21 mouse cellular contexts compared by ENCODE assay signal in genomic region chr10:65058086-65058485, GRCm38 (mm10).
DNase-seq lines count a peak whose midpoint lies in the region; ATAC-seq and TF ChIP-seq lines count a peak whose summit lies in the region.
"Had no signal": no experiment of that assay in that cellular context is flagged by ENCODE, and none has a peak within 500 bp of the region (broad histone marks: within the 10 kb centered on the region; RNA-seq: fewer than 3 reads in every experiment).

No protein-coding gene starts in this region.

- no peaks in the 10 kb centered on the region for H3K4me1 ChIP-seq in forebrain, embryonic 14.5 days (ENCODE audit: control insufficient read depth, insufficient read depth, low read length)
- no peaks in the 10 kb centered on the region for H3K4me1 ChIP-seq in forebrain, postnatal 0 days (ENCODE audit: insufficient read depth)
- H3K4me1 ChIP-seq in liver, adult 2 months (ENCODE audit: control insufficient read depth, insufficient read depth, low read length) = peaks cover 2% of the 10 kb centered on the region; the same call in 1 of the 2 replicates
- no peaks in the 10 kb centered on the region for H3K4me1 ChIP-seq in liver, embryonic 14.5 days (replicated peaks; ENCODE audit: control insufficient read depth in 2 of 2, insufficient read depth in 2 of 2, low read length in 1 of 2)
- H3K4me1 ChIP-seq in heart, embryonic 12.5 days (replicated peaks) = no peaks in the 10 kb centered on the region
- H3K4me1 ChIP-seq: forebrain, embryonic 13.5 days; hindbrain, embryonic 10.5 days; limb, embryonic 10.5 days; lung, embryonic 15.5 days; midbrain, embryonic 12.5 days; neural tube, embryonic 15.5 days had no signal

- ATAC-seq in forebrain, embryonic 14.5 days = no peak
- no peak for ATAC-seq in forebrain, postnatal 0 days
- ATAC-seq in liver, embryonic 14.5 days (ENCODE audit: insufficient read depth) = peak; percentile 58; the same call in 1 of the 2 replicates
- ATAC-seq in monocyte, adult 5-6 weeks (replicated peaks; ENCODE audit: insufficient number of reproducible peaks, low FRiP score, low TSS enrichment, poor library complexity, severe bottlenecking) = no peak
- no peak for ATAC-seq in heart, embryonic 12.5 days (ENCODE audit: insufficient number of reproducible peaks, low FRiP score)
- ATAC-seq: CD4-positive, CD25-positive, alpha-beta regulatory T cell, adult 4 months; forebrain, embryonic 13.5 days; hindbrain, postnatal 0 days had no signal

- no peaks in the 10 kb centered on the region for H3K36me3 ChIP-seq in forebrain, embryonic 14.5 days (ENCODE audit: control insufficient read depth, insufficient read depth, low read length)
- no peaks in the 10 kb centered on the region for H3K36me3 ChIP-seq in forebrain, postnatal 0 days (ENCODE audit: insufficient read depth)
- H3K36me3 ChIP-seq in liver, adult 2 months (ENCODE audit: control insufficient read depth, insufficient read depth, low read length) = no peaks in the 10 kb centered on the region
- no peaks in the 10 kb centered on the region for H3K36me3 ChIP-seq in liver, embryonic 14.5 days (replicated peaks; ENCODE audit: control insufficient read depth, insufficient read depth, low read depth)
- no peaks in the 10 kb centered on the region for H3K36me3 ChIP-seq in heart, embryonic 12.5 days
- H3K36me3 ChIP-seq: G1E; hindbrain, embryonic 10.5 days; limb, embryonic 10.5 days; lung, embryonic 15.5 days; midbrain, embryonic 12.5 days; neural tube, embryonic 15.5 days had no signal

- H3K79me2 ChIP-seq in liver, adult 2 months (ENCODE audit: control insufficient read depth, insufficient read depth, low read length) = no peaks in the 10 kb centered on the region

- H3K27me3 ChIP-seq in forebrain, embryonic 14.5 days (replicated peaks; ENCODE audit: control insufficient read depth, insufficient read depth, low read length) = no peaks in the 10 kb centered on the region
- H3K27me3 ChIP-seq in forebrain, postnatal 0 days (ENCODE audit: insufficient read depth, low read length) = no peaks in the 10 kb centered on the region
- H3K27me3 ChIP-seq in liver, adult 2 months (ENCODE audit: control insufficient read depth, insufficient read depth, low read length) = no peaks in the 10 kb centered on the region
- no peaks in the 10 kb centered on the region for H3K27me3 ChIP-seq in liver, embryonic 14.5 days (ENCODE audit: control insufficient read depth, insufficient read depth, low read length)
- H3K27me3 ChIP-seq in heart, embryonic 12.5 days (replicated peaks) = no peaks in the 10 kb centered on the region
- H3K27me3 ChIP-seq: forebrain, embryonic 13.5 days; lung, embryonic 15.5 days; midbrain, embryonic 12.5 days; neural tube, embryonic 15.5 days had no signal

- no peak overlapping the region for H3K27ac ChIP-seq in forebrain, embryonic 14.5 days (ENCODE audit: low read depth, low read length)
- no peak overlapping the region for H3K27ac ChIP-seq in forebrain, postnatal 0 days (ENCODE audit: low read depth, low read length)
- no peak overlapping the region for H3K27ac ChIP-seq in liver, adult 2 months (replicated peaks; ENCODE audit: insufficient read depth, low read depth, low read length)
- no peak overlapping the region for H3K27ac ChIP-seq in liver, embryonic 14.5 days
- no peak overlapping the region for H3K27ac ChIP-seq in heart, embryonic 12.5 days (ENCODE audit: poor library complexity, severe bottlenecking)
- H3K27ac ChIP-seq: forebrain, embryonic 13.5 days; hindbrain, embryonic 10.5 days; hindbrain, postnatal 0 days; limb, embryonic 10.5 days; lung, embryonic 15.5 days; midbrain, embryonic 12.5 days; neural tube, embryonic 15.5 days had no signal

- TF ChIP-seq POLR2A in liver, adult 2 months (IDR thresholded peaks at IDR 0.05; ENCODE audit: extremely low read depth, insufficient read depth, low read length) = no peak
- no peak for TF ChIP-seq POLR2A in brain, embryonic 14.5 days (IDR thresholded peaks at IDR 0.05; ENCODE audit: borderline replicate concordance, extremely low read depth, insufficient read depth, insufficient read length, poor library complexity, severe bottlenecking)

- H3K9ac ChIP-seq in forebrain, embryonic 14.5 days (ENCODE audit: low read length) = no peak overlapping the region
- H3K9ac ChIP-seq in forebrain, postnatal 0 days = no peak overlapping the region
- no peak overlapping the region for H3K9ac ChIP-seq in liver, adult 2 months (ENCODE audit: low read depth, low read length)
- no peak overlapping the region for H3K9ac ChIP-seq in liver, embryonic 14.5 days (replicated peaks)
- no peak overlapping the region for H3K9ac ChIP-seq in heart, embryonic 12.5 days
- H3K9ac ChIP-seq: forebrain, embryonic 13.5 days; lung, embryonic 15.5 days; midbrain, embryonic 12.5 days; neural tube, embryonic 15.5 days had no signal

- TF ChIP-seq CTCF in forebrain, postnatal 0 days (IDR thresholded peaks at IDR 0.05; ENCODE audit: low read depth) = no peak
- TF ChIP-seq CTCF in liver, adult 2 months (IDR thresholded peaks at IDR 0.05; ENCODE audit: low read depth, low read length) = no peak
- TF ChIP-seq CTCF in brain, embryonic 14.5 days (IDR thresholded peaks at IDR 0.05; ENCODE audit: borderline replicate concordance, extremely low read depth, insufficient read depth, insufficient read length) = no peak
- no peak for TF ChIP-seq CTCF in liver, embryonic 14.5 days (IDR thresholded peaks at IDR 0.05; ENCODE audit: low read depth)

- DNase-seq in forebrain, embryonic 14.5 days (ENCODE audit: low spot score) = peak; percentile 26
- no peak for DNase-seq in forebrain, postnatal 0 days
- peak; percentile 99 for DNase-seq in liver, adult 2 months (ENCODE audit: extremely low read depth, low read depth, low spot score)
- no peak for DNase-seq in liver
- DNase-seq in brain, embryonic 14.5 days (ENCODE audit: low read depth) = peak; percentile 34
- DNase-seq in liver, embryonic 14.5 days (ENCODE audit: low read depth in 3 of 3, low spot score in 3 of 3) = peak in 2 of 3 experiments; percentile 9 to 12
- DNase-seq: cerebellum, adult 9-10 months; right cerebral cortex, postnatal 14 days; spleen, adult 18-20 months had no signal

- no peaks in the 10 kb centered on the region for H3K9me3 ChIP-seq in forebrain, embryonic 14.5 days (replicated peaks; ENCODE audit: control insufficient read depth, low read length)
- H3K9me3 ChIP-seq in forebrain, postnatal 0 days (ENCODE audit: low read length) = no peaks in the 10 kb centered on the region
- H3K9me3 ChIP-seq in liver, embryonic 14.5 days (ENCODE audit: control insufficient read depth, low read length) = no peaks in the 10 kb centered on the region
- no peaks in the 10 kb centered on the region for H3K9me3 ChIP-seq in heart, embryonic 12.5 days (replicated peaks)
- H3K9me3 ChIP-seq: forebrain, embryonic 13.5 days; G1E; hindbrain, embryonic 10.5 days; limb, embryonic 10.5 days; lung, embryonic 15.5 days; midbrain, embryonic 12.5 days; neural tube, embryonic 15.5 days had no signal

- TF ChIP-seq EP300 in liver, embryonic 14.5 days (IDR thresholded peaks at IDR 0.05; ENCODE audit: low read depth) = no peak

- H3K4me3 ChIP-seq in forebrain, embryonic 14.5 days (ENCODE audit: low read depth, low read length) = no peak overlapping the region
- no peak overlapping the region for H3K4me3 ChIP-seq in forebrain, postnatal 0 days (ENCODE audit: low read depth, low read length)
- no peak overlapping the region for H3K4me3 ChIP-seq in liver, adult 2 months (ENCODE audit: insufficient read depth, low read depth, low read length)
- H3K4me3 ChIP-seq in liver, embryonic 14.5 days (ENCODE audit: insufficient read depth in 1 of 2, low read depth in 2 of 2, low read length in 2 of 2) = no peak overlapping the region
- no peak overlapping the region for H3K4me3 ChIP-seq in heart, embryonic 12.5 days
- H3K4me3 ChIP-seq: erythroblast, embryonic 14.5 days; forebrain, embryonic 13.5 days; hindbrain, embryonic 10.5 days; limb, embryonic 10.5 days; lung, embryonic 15.5 days; midbrain, embryonic 12.5 days; neural tube, embryonic 15.5 days had no signal

- no peak overlapping the region for H3K4me2 ChIP-seq in forebrain, embryonic 14.5 days (ENCODE audit: low read length)
- H3K4me2 ChIP-seq in forebrain, postnatal 0 days (ENCODE audit: low read depth) = no peak overlapping the region
- H3K4me2 ChIP-seq in liver, embryonic 14.5 days (ENCODE audit: low read depth) = no peak overlapping the region
- no peak overlapping the region for H3K4me2 ChIP-seq in heart, embryonic 12.5 days
- H3K4me2 ChIP-seq: forebrain, embryonic 13.5 days; lung, embryonic 15.5 days; midbrain, embryonic 12.5 days; neural tube, embryonic 15.5 days had no signal

Comparison
In these comparisons a context has a peak if more than half of its experiments do, and no peak if none do; other contexts are left out.
1. DNase-seq: peak in forebrain, embryonic 14.5 days (single experiment), liver, adult 2 months (single experiment), brain, embryonic 14.5 days (single experiment) and liver, embryonic 14.5 days (2 of 3); none in forebrain, postnatal 0 days (single experiment) and liver (single experiment).